Mouse (Mus musculus) small intestine, adult 2 months (tissue): ENCODE results near the gene Rbms2. TPM values are rescaled to one million over a fixed set of nuclear protein-coding genes. Genes with fewer than 3 reads are reported as not detected.
"Not testable (repeated sequence)": the region's sequence is repeated elsewhere in the genome, so short reads cannot be mapped to it uniquely, and the experiment has no call there.

Experiments used
- H3K27ac ChIP-seq: fragments of 200-500 bp; 2 replicates; pipeline ENCODE4 v1.5.1; 2012; ENCODE audit warnings: low read depth, low read length, control low read depth, inconsistent platforms; ENCODE audit not compliant: insufficient read depth
- H3K27me3 ChIP-seq: fragments of 200-500 bp; 2 replicates; pipeline ENCODE4 v1.6.1; 2012; ENCODE audit warnings: mild to moderate bottlenecking, moderate library complexity, low read length, inconsistent platforms; ENCODE audit not compliant: control insufficient read depth, insufficient read depth
- H3K36me3 ChIP-seq: fragments of 200-500 bp; 2 replicates; pipeline ENCODE4 v1.6.1; 2012; ENCODE audit warnings: mild to moderate bottlenecking, low read length, control low read depth, inconsistent platforms; ENCODE audit not compliant: control insufficient read depth, insufficient read depth
- H3K4me1 ChIP-seq: fragments of 200-500 bp; 2 replicates; pipeline ENCODE4 v1.6.1; 2012; ENCODE audit warnings: low read length, inconsistent platforms, mixed read lengths; ENCODE audit not compliant: control insufficient read depth, insufficient read depth, insufficient read length
- H3K4me3 ChIP-seq: fragments of 200-500 bp; 2 replicates; pipeline ENCODE4 v1.5.1; 2012; ENCODE audit warnings: low read depth, mild to moderate bottlenecking, control low read depth, inconsistent platforms, low read length, moderate library complexity
- CTCF ChIP-seq: fragments of 200-500 bp; IDR thresholded peaks from 2 replicates; pipeline ENCODE4 v1.5.1; 2012; ENCODE audit warnings: low read depth, mild to moderate bottlenecking, control low read depth, inconsistent platforms, low read length, moderate library complexity, mixed read lengths; ENCODE audit not compliant: insufficient replicate concordance, insufficient read length; ENCODE audit errors: extremely low read depth
- POLR2A ChIP-seq: fragments of 200-500 bp; IDR thresholded peaks from 2 replicates; pipeline ENCODE4 v1.6.1; 2012; ENCODE audit warnings: low read depth, mild to moderate bottlenecking, control low read depth, inconsistent platforms, low read length, moderate library complexity
- WGBS: fragments of 180-500 bp; shearing (Covaris S2); methylation state at CpG from one replicate; pipeline ENCODE4 v1.1.7; 2018; 5-methylcytosine and 5-hydroxymethylcytosine counted together
- polyA plus RNA-seq: library from polyadenylated mRNA; depleted of rRNA; stranded (reverse); fragments of >200 nt; gene quantifications from 2 replicates; pipeline ENCODE4 v1.2.3, GENCODE M21; 2012

Gene Rbms2
- polyA plus RNA-seq, 1 experiment, result 34.9 TPM

DNA sequence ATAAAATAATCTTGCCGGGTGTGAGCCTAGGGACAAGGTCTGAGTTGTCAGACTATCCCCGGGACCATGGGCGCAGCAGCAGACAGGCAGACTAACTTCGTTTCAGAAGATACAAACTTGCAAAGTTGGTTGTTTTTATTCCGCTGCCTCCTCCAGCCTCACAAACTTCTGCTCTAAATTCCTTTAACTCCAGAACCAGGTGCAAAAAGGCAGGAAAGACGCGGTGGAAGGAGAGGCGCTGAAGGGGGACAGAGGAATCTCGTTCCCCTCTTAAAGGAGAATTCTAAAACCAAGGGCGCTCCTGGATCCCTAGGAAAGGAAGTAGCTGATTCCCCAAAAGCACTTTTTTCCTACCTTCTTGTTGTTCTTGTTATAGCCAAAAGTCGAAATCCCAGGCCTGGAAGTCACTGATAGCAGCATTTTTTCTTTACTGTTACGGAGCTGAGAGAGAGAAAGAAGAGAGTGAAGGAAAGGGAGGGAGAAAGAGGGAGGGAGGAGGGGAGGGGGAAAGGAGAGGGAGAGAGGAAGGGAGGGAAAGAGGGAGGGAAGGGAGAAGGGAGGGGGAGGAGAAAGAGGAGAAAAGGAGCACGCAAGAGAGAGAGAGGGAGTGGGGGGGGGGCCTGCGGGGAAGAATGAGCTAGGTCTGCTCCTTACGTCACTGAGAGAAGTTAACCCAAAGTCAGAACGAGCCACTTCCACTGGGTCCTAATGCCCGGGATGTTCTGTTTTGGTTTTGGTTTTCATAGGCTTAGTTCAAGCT lies 3.9 kb downstream of the Rbms2 start:
- Histone ChIP-seq H3K27me3 (no peaks in the 10 kb centered on the region), H3K36me3 (no peaks in the 10 kb centered on the region), H3K27ac (peak overlapping the region; percentile 57), H3K4me1 (peaks cover 3% of the 10 kb centered on the region; the same call in 1 of the 2 replicates), H3K4me3 (peak overlapping the region; percentile 84)
- TF ChIP-seq POLR2A (no peak), CTCF (no peak)
- under 1% methylated on average over 17 of the region's 17 CpGs for WGBS

- no peak for TF ChIP-seq POLR2A
- no peak for TF ChIP-seq CTCF
- Histone ChIP-seq H3K4me3 (peak overlapping the region; percentile 84; the same call in 1 of the 2 replicates), H3K27me3 (no peaks in the 10 kb centered on the region), H3K36me3 (no peaks in the 10 kb centered on the region), H3K27ac (0 out of 2 replicates have a peak overlapping the region, but pooled peaks have one; percentile 57), H3K4me1 (peaks cover 3% of the 10 kb centered on the region; the same call in 1 of the 2 replicates)
- 8% methylated on average over 3 of the region's 3 CpGs for WGBS
These were observed 4.8 kb downstream of the Rbms2 start for GRCm38 (mm10) chr10:128175302-128175701.

DNA sequence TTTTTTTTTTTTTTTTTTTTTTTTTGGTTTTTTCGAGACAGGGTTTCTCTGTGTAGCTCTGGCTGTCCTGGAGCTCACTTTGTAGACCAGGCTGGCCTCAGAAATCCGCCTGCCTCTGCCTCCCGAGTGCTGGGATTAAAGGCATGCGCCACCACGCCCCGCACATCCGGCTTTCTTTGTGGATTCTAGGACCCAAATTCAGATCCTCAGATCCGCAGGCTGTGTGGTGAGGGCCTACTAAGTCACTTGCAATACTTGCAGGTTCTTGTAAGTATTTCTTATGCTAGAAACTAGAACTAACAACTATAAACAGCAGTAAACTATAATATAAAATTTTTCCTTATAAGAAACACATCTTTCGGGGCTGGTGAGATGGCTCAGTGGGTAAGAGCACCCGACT lies 8.7 kb downstream of the Rbms2 start:
- not testable (repeated sequence) for H3K4me3 ChIP-seq, H3K27me3 ChIP-seq, H3K36me3 ChIP-seq, H3K4me1 ChIP-seq, H3K27ac ChIP-seq
- 96% methylated on average over 9 of the region's 10 CpGs for WGBS

DNA sequence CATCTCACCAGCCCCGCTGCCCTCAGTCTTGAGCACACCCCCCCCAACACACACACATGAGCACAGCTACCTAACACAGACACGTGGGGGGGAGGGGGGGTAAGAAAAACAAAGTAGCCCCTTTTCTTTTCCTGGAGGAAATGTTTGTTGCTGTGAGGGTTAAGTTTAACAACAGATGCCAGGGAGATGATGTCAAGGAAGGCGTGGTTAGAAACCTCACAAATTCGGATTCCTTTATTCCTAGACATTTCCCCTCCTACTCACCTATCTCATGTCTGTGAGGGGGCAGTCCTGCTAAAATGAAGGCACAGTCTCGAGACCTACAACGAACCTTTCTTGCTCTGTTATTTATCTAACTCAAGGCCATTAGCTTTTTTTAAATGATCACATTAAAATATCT lies 13.0 kb downstream of the Rbms2 start:
- WGBS, result 46% methylated on average over 6 of the region's 6 CpGs
- H3K36me3 ChIP-seq, result no peaks in the 10 kb centered on the region; the same call in 1 of the 2 replicates
- TF ChIP-seq CTCF (no peak), POLR2A (no peak)
- no peak overlapping the region for H3K27ac ChIP-seq
- no peaks in the 10 kb centered on the region for H3K27me3 ChIP-seq
- H3K4me1 ChIP-seq, result no peaks in the 10 kb centered on the region
- H3K4me3 ChIP-seq, result no peak overlapping the region

GRCm38 (mm10) chr10:128165726-128166125 lies 14.4 kb downstream of the Rbms2 start:
- not testable (repeated sequence) for H3K4me1 ChIP-seq, H3K4me3 ChIP-seq, H3K27ac ChIP-seq, H3K36me3 ChIP-seq, H3K27me3 ChIP-seq
- 77% methylated on average over 3 of the region's 3 CpGs for WGBS

- Histone ChIP-seq H3K4me1 (peaks cover 5% of the 10 kb centered on the region; the same call in 1 of the 2 replicates), H3K27me3 (no peaks in the 10 kb centered on the region), H3K27ac (no peak overlapping the region), H3K36me3 (no peaks in the 10 kb centered on the region), H3K4me3 (no peak overlapping the region)
- TF ChIP-seq CTCF, result no peak
- TF ChIP-seq POLR2A, result no peak
- WGBS, result 57% methylated on average over 3 of the region's 3 CpGs
These were observed 26.1 kb downstream of the Rbms2 start for GRCm38 (mm10) chr10:128153978-128154377.

DNA sequence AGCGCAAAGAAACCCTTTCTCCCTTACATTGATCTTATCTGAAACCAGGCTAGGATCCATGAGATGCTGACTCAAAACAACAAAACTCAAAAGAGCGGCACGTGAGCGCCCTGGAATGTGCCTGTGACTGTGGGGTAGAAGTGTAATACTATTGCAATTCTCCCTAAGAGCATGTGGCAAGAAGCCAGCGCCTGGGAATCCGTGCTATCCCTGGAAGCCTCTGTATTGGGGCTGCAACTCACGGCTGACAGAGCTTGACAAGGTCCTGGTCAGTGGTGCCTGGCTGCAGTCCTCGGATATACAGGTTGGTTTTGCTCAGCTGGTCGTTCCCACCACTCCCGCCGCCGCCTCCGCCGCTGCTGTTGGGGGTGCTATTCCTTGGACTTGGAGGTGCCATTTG lies 29.2 kb downstream of the Rbms2 start:
- no peak overlapping the region for H3K27ac ChIP-seq
- no peaks in the 10 kb centered on the region for H3K27me3 ChIP-seq
- H3K36me3 ChIP-seq, result no peaks in the 10 kb centered on the region
- WGBS, result 73% methylated on average over 14 of the region's 14 CpGs
- TF ChIP-seq CTCF, result no peak
- TF ChIP-seq POLR2A, result no peak
- H3K4me1 ChIP-seq, result peaks cover 5% of the 10 kb centered on the region; the same call in 1 of the 2 replicates
- no peak overlapping the region for H3K4me3 ChIP-seq
